Mouse (Mus musculus): ENCODE data around the gene Aldh1a1. TPM values are rescaled to one million over a fixed set of nuclear protein-coding genes. Genes with fewer than 3 reads are reported as not detected.
"Not testable (repeated sequence)": the region's sequence is repeated elsewhere in the genome, so short reads cannot be mapped to it uniquely, and the experiment has no call there.

Aldh1a1 gene
- total RNA-seq, 2 experiments from 2014 or later = 33.9 to 40.9 TPM

- intact Hi-C loops (cut with DNase I) = no loop called here
- DNase-seq (ENCODE audit: low spot score in 2 of 2) = no peak
Observed at GRCm38 (mm10) chr19:20631020-20631419, 138.5 kb downstream of the Aldh1a1 start.

GRCm38 (mm10) chr19:20633876-20634691 lies 141.6 kb downstream of the Aldh1a1 start:
- intact Hi-C loops (cut with DNase I) = no loop called here

GRCm38 (mm10) chr19:20644346-20644745 lies 151.8 kb downstream of the Aldh1a1 start:
- intact Hi-C loops (cut with DNase I) = no loop called here
- DNase-seq (ENCODE audit: low spot score in 2 of 2) = peak in 1 of 2 experiments; percentile 2

More at GRCm38 (mm10) chr19:20633876-20634691, 141.6 kb downstream of the Aldh1a1 start:
- DNase-seq (ENCODE audit: low spot score in 2 of 2) = peak in 1 of 2 experiments; percentile 5

GRCm38 (mm10) chr19:20647496-20647895 lies 155.0 kb downstream of the Aldh1a1 start:
- DNase-seq (ENCODE audit: low spot score in 2 of 2); intact Hi-C loops (cut with DNase I): not testable (repeated sequence)

- intact Hi-C loops (cut with DNase I) = no loop called here
- DNase-seq (ENCODE audit: low spot score in 2 of 2) = no peak
Observed at GRCm38 (mm10) chr19:20650008-20650407, 157.5 kb downstream of the Aldh1a1 start.

- intact Hi-C loops (cut with DNase I) = no loop called here
- no peak for DNase-seq (ENCODE audit: low spot score in 2 of 2)
Observed at GRCm38 (mm10) chr19:20653082-20653676, 160.7 kb downstream of the Aldh1a1 start.

- no peak for DNase-seq (ENCODE audit: low spot score in 2 of 2)
- intact Hi-C loops (cut with DNase I) = no loop called here
Observed at GRCm38 (mm10) chr19:20654141-20654873, 161.8 kb downstream of the Aldh1a1 start.

GRCm38 (mm10) chr19:20677697-20678355 lies 185.3 kb downstream of the Aldh1a1 start:
- no peak for DNase-seq (ENCODE audit: low spot score in 2 of 2)
- intact Hi-C loops (cut with DNase I) = no loop called here

Other genes starting within 250 kb of the Aldh1a1 start
- gene Anxa1, start 101.8 kb upstream of the Aldh1a1 start, total RNA-seq (2021) = 1 to 10 TPM; 2.5 to 3.1 TPM
- gene Aldh1a7, start 234.8 kb downstream of the Aldh1a1 start, total RNA-seq (2021) = 1 to 10 TPM; 1.6 to 2.5 TPM

All from left cerebral cortex, postnatal 14 days (tissue).